Mouse (Mus musculus): ENCODE results near the gene Baz2b. TPM values are rescaled to one million over a fixed set of nuclear protein-coding genes. Genes with fewer than 3 reads are reported as not detected.

Baz2b gene
- polyA plus RNA-seq, 1 experiment from 2014 or later = 74.7 TPM

DNA sequence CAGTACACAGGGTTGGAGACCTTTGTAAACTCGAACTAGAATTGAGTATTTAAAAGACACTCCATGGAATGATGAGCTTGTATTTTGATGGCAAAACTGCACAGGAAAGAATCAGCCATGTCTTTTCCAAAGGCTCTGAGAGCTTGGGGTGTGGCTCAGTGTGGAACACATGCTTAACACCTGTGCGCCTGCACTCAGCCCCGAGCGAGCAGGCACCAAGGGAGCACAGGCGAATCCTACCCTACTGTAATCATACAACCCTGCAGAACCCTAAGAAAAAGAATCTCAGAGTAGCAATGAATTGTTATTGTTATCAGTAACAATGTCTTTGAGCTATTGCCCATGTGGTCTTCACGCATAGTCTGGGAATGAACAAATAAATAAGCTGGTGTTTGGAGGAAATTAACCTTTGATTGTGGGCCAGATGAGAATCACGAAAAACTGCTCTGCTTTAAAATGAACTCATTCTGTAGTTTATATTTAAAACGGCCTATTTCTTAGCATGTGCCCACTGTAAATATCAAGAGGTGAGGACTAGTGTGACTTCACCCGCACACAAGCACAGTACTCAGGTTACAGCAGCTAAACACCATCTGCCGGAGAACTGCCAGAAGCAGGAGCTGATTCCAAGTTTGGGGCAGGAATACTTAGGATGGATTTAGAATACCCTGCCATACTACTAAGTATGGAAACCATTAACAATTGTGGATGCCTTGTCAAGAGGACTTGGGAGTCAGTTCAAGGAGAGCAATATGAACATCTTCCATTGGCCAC lies 77.2 kb downstream of the Baz2b start:
- Histone ChIP-seq H3K27me3 (ENCODE audit: control insufficient read depth, insufficient read depth, low read length) (no peaks in the 10 kb centered on the region), H3K9me3 (ENCODE audit: control insufficient read depth, low read length) (no peaks in the 10 kb centered on the region), H3K4me1 (ENCODE audit: control insufficient read depth, insufficient read depth, low read length) (no peaks in the 10 kb centered on the region), H3K9ac (ENCODE audit: low read length) (no peak overlapping the region), H3K27ac (ENCODE audit: low read depth, low read length) (no peak overlapping the region), H3K4me3 (ENCODE audit: low read depth, low read length) (no peak overlapping the region), H3K4me2 (no peak overlapping the region), H3K36me3 (ENCODE audit: control insufficient read depth, insufficient read depth, low read length) (no peaks in the 10 kb centered on the region)
- ATAC-seq (ENCODE audit: low FRiP score) (no peak), DNase-seq (ENCODE audit: low spot score, missing footprints) (no peak)
- WGBS = 78% methylated on average over 10 of the region's 10 CpGs

DNA sequence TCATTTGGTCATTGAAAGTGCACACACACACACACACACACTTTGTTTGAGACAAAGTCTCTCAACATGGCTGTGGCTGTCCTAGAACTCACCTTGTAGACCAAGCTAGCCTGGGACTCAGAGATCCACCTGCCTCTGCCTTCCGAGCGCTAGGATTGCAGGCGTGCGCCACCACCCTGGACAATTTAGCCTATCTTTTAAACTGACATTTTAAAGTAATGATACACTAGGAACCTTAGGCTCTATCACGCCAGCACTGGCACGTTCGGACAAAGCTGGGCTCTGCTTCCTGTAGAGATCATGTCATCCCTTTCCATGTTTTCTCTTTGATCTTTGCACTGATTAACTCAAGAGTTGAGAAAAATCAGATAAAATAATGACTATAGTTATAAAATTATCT lies 81.0 kb downstream of the Baz2b start:
- H3K4me2 ChIP-seq = no peak overlapping the region
- H3K9me3 ChIP-seq (ENCODE audit: control insufficient read depth, low read length) = no peaks in the 10 kb centered on the region
- H3K9ac ChIP-seq (ENCODE audit: low read length) = no peak overlapping the region
- no peak overlapping the region for H3K4me3 ChIP-seq (ENCODE audit: low read depth, low read length)
- ATAC-seq (ENCODE audit: low FRiP score) (no peak), DNase-seq (ENCODE audit: low spot score, missing footprints) (peak; percentile 79)
- no peaks in the 10 kb centered on the region for H3K27me3 ChIP-seq (ENCODE audit: control insufficient read depth, insufficient read depth, low read length)
- no peaks in the 10 kb centered on the region for H3K36me3 ChIP-seq (ENCODE audit: control insufficient read depth, insufficient read depth, low read length)
- H3K27ac ChIP-seq (ENCODE audit: low read depth, low read length) = no peak overlapping the region
- 93% methylated on average over 7 of the region's 7 CpGs for WGBS
- no peaks in the 10 kb centered on the region; the same call in 1 of the 2 replicates for H3K4me1 ChIP-seq (ENCODE audit: control insufficient read depth, insufficient read depth, low read length)

GRCm38 (mm10) chr2:60126831-60127230 lies 82.8 kb downstream of the Baz2b start:
- no peaks in the 10 kb centered on the region for H3K36me3 ChIP-seq (ENCODE audit: control insufficient read depth, insufficient read depth, low read length)
- ATAC-seq (ENCODE audit: low FRiP score) (0 out of 2 replicates have a peak, but pooled peaks have one; percentile 33), DNase-seq (ENCODE audit: low spot score, missing footprints) (peak; percentile 86)
- H3K9me3 ChIP-seq (ENCODE audit: control insufficient read depth, low read length) = no peaks in the 10 kb centered on the region
- H3K27ac ChIP-seq (ENCODE audit: low read depth, low read length) = peak overlapping the region; percentile 41; the same call in 1 of the 2 replicates
- no peak overlapping the region for H3K9ac ChIP-seq (ENCODE audit: low read length)
- peak overlapping the region; percentile 65 for H3K4me2 ChIP-seq
- 9% methylated on average over 7 of the region's 7 CpGs for WGBS
- H3K4me3 ChIP-seq (ENCODE audit: low read depth, low read length) = peak overlapping the region; percentile 21; the same call in 1 of the 2 replicates
- peaks cover 12% of the 10 kb centered on the region; the same call in 1 of the 2 replicates for H3K4me1 ChIP-seq (ENCODE audit: control insufficient read depth, insufficient read depth, low read length)
- H3K27me3 ChIP-seq (ENCODE audit: control insufficient read depth, insufficient read depth, low read length) = no peaks in the 10 kb centered on the region

DNA sequence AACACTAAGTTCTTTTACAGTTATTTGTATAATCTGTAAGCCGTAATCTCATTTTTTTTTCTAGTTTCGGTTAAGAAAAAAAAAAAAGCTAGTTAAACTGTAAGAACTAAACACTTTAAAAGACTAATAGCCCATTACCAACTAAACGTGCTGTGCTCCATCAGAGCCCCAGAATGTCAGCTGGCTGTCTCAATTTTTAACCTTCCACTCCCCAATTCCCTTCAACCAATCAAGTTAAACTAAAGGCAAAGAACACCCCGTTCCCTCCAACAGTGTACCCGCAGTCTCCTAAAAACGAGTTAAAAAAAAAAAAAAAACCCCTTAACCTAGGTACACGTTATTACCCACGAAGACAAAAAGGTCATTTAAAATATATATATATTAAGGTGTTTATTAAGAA lies 83.3 kb downstream of the Baz2b start:
- Histone ChIP-seq H3K4me1 (ENCODE audit: control insufficient read depth, insufficient read depth, low read length) (peaks cover 14% of the 10 kb centered on the region), H3K27me3 (ENCODE audit: control insufficient read depth, insufficient read depth, low read length) (no peaks in the 10 kb centered on the region), H3K36me3 (ENCODE audit: control insufficient read depth, insufficient read depth, low read length) (no peaks in the 10 kb centered on the region), H3K4me3 (ENCODE audit: low read depth, low read length) (peak overlapping the region; percentile 93), H3K9ac (ENCODE audit: low read length) (peak overlapping the region; percentile 100; the same call in 1 of the 2 replicates), H3K27ac (ENCODE audit: low read depth, low read length) (no peak overlapping the region; the same call in 1 of the 2 replicates), H3K9me3 (ENCODE audit: control insufficient read depth, low read length) (no peaks in the 10 kb centered on the region), H3K4me2 (peak overlapping the region; percentile 65)
- DNase-seq (ENCODE audit: low spot score, missing footprints) (peak; percentile 82), ATAC-seq (ENCODE audit: low FRiP score) (no peak)
- WGBS = 7% methylated on average over 8 of the region's 8 CpGs

DNA sequence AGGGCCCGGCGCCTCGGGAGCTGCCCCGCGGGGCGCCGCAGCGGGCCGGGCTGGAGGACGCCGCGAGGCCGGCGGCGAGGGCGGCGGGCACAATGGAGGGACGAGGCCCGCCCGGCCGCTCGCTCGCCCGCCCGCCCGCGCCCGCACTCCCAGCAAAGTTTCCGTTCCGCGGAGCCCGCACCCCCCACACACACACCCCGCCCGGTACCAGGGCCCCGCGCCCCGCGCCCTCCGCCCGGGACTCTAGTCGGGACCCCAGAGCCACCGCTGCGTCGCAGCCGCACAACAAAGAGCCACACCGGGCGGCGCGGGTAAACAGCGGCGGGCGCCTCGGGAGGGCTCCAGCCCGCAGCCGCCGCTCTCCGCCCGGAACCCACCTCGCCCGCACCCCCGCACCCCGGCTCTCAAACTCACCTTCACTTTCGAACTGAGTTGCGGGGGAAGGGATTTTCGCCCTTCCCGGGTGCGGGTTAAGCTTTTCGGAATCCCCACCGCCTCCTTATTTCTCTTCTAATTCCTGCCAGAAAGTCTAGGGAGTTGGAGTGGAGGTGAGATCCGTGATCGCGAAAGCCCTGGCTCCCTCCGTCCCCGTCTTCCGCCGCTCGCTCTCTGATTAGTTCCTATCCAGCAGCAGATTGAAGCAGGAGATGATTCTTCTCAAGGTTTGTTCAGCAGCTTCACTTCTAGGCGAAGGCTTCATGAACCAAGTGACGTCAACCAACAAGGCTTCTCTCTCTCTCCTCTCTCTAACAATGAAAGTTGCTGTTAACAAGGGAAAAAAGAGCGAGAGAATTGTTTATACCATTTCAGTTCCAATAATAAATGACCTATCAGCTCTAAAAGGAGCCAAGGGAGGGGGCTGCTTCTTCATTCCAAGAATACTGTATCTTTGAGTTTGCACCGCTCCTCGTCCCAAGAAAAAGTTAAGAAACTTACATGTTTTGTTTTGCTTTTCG lies 84.3 kb downstream of the Baz2b start:
- WGBS = under 1% methylated on average over 51 of the region's 83 CpGs
- peak overlapping the region; percentile 100 for H3K9ac ChIP-seq (ENCODE audit: low read length)
- peaks cover 19% of the 10 kb centered on the region for H3K4me1 ChIP-seq (ENCODE audit: control insufficient read depth, insufficient read depth, low read length)
- H3K4me3 ChIP-seq (ENCODE audit: low read depth, low read length) = peak overlapping the region; percentile 93
- no peaks in the 10 kb centered on the region for H3K36me3 ChIP-seq (ENCODE audit: control insufficient read depth, insufficient read depth, low read length)
- DNase-seq (ENCODE audit: low spot score, missing footprints) (peak; percentile 97), ATAC-seq (ENCODE audit: low FRiP score) (peak; percentile 80)
- no peaks in the 10 kb centered on the region for H3K9me3 ChIP-seq (ENCODE audit: control insufficient read depth, low read length)
- no peaks in the 10 kb centered on the region for H3K27me3 ChIP-seq (ENCODE audit: control insufficient read depth, insufficient read depth, low read length)
- H3K27ac ChIP-seq (ENCODE audit: low read depth, low read length) = peak overlapping the region; percentile 99
- H3K4me2 ChIP-seq = peak overlapping the region; percentile 65

DNA sequence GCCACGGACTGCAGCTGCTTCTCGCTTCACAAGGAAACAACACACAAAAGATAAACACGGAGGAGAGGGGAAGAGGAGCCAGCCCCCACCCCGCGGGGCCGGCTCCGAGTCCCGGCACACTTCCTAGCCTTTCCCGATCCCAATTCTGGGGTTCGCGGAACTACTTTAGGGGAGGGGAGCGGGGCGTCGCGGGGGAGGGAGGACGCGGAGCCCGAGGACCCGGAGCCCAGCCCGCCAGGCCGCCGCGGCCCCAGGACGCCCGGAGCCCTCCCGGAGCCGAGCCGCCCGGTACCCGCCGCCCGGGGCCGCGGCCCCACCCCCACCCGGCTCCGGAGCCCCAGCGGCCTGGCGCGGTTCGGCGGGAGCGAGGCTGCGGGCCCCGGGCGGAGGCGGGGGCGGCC lies 85.0 kb downstream of the Baz2b start:
- Histone ChIP-seq H3K9ac (ENCODE audit: low read length) (peak overlapping the region; percentile 100), H3K4me2 (peak overlapping the region; percentile 65), H3K27me3 (ENCODE audit: control insufficient read depth, insufficient read depth, low read length) (no peaks in the 10 kb centered on the region), H3K36me3 (ENCODE audit: control insufficient read depth, insufficient read depth, low read length) (no peaks in the 10 kb centered on the region), H3K9me3 (ENCODE audit: control insufficient read depth, low read length) (no peaks in the 10 kb centered on the region), H3K27ac (ENCODE audit: low read depth, low read length) (peak overlapping the region; percentile 99), H3K4me3 (ENCODE audit: low read depth, low read length) (peak overlapping the region; percentile 93), H3K4me1 (ENCODE audit: control insufficient read depth, insufficient read depth, low read length) (peaks cover 20% of the 10 kb centered on the region)
- peak; percentile 80 for ATAC-seq (ENCODE audit: low FRiP score)
- 0% methylated on average over 22 of the region's 47 CpGs for WGBS
- peak; percentile 98 for DNase-seq (ENCODE audit: low spot score, missing footprints)

- H3K27ac ChIP-seq (ENCODE audit: low read depth, low read length) = peak overlapping the region; percentile 99
- WGBS = 5% methylated on average over 13 of the region's 13 CpGs
- H3K4me2 ChIP-seq = peak overlapping the region; percentile 65
- peaks cover 22% of the 10 kb centered on the region for H3K4me1 ChIP-seq (ENCODE audit: control insufficient read depth, insufficient read depth, low read length)
- no peaks in the 10 kb centered on the region for H3K36me3 ChIP-seq (ENCODE audit: control insufficient read depth, insufficient read depth, low read length)
- H3K9me3 ChIP-seq (ENCODE audit: control insufficient read depth, low read length) = no peaks in the 10 kb centered on the region
- DNase-seq (ENCODE audit: low spot score, missing footprints) (peak; percentile 91), ATAC-seq (ENCODE audit: low FRiP score) (no peak)
- peak overlapping the region; percentile 93 for H3K4me3 ChIP-seq (ENCODE audit: low read depth, low read length)
- H3K27me3 ChIP-seq (ENCODE audit: control insufficient read depth, insufficient read depth, low read length) = no peaks in the 10 kb centered on the region
- peak overlapping the region; percentile 100 for H3K9ac ChIP-seq (ENCODE audit: low read length)
These were observed 85.6 kb downstream of the Baz2b start for GRCm38 (mm10) chr2:60123911-60124647.

DNA sequence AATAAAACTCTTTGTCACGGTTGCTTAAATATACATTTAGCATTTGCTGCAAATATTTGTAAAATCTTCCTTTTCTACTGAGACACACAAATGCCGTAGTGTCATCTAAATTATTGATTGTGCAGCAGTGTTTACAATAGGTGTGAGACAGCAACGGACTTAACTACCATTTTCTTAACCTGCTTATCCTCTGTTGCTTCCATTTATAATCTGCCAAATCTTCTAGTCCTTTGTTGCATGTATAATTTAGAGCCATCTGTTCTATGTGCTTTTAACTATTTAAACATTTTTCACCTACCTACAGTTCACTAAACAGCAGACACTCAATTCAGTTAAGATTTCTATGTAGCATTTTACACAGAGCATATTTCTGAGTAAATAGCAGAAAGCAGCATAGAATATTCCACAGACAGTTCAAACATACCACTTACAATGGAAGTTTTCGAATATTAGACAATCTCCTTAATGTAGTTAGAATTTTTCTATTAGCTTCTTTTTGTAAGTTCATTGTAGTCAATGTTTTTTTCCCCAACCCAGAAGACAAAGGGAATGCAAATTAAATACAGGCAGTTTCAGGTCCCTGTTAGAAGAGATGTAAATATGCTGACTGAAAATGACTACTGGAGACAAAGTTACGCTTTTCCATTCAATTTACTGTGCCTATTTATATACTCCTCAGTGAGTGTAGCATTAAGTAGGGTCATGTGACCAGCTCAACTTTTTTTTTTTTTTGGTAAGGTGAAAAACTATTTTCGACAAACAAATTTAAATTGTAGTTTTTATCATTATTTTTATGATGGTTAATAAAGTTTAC lies 86.4 kb downstream of the Baz2b start:
- Histone ChIP-seq H3K4me3 (ENCODE audit: low read depth, low read length) (peak overlapping the region; percentile 18), H3K4me1 (ENCODE audit: control insufficient read depth, insufficient read depth, low read length) (peaks cover 26% of the 10 kb centered on the region), H3K4me2 (peak overlapping the region; percentile 44), H3K9ac (ENCODE audit: low read length) (no peak overlapping the region), H3K27me3 (ENCODE audit: control insufficient read depth, insufficient read depth, low read length) (no peaks in the 10 kb centered on the region), H3K36me3 (ENCODE audit: control insufficient read depth, insufficient read depth, low read length) (no peaks in the 10 kb centered on the region), H3K9me3 (ENCODE audit: control insufficient read depth, low read length) (no peaks in the 10 kb centered on the region), H3K27ac (ENCODE audit: low read depth, low read length) (no peak overlapping the region)
- peak; percentile 88 for DNase-seq (ENCODE audit: low spot score, missing footprints)
- WGBS = 44% methylated on average over 6 of the region's 6 CpGs
- ATAC-seq (ENCODE audit: low FRiP score) = no peak
